Mouse (Mus musculus) megakaryocyte, embryonic 14.5 days (primary cell): ENCODE measurements around the gene Lzts3.

Experiments used
- FLI1 ChIP-seq: IDR thresholded peaks from 2 replicates; pipeline ENCODE4 v1.6.1; 2012; ENCODE audit warnings: low read length, inconsistent platforms, mixed read lengths
- GATA1 ChIP-seq: IDR thresholded peaks from 3 replicates; pipeline ENCODE4 v1.6.1; 2012; ENCODE audit warnings: mixed read lengths, low read length, inconsistent platforms, borderline replicate concordance

DNA sequence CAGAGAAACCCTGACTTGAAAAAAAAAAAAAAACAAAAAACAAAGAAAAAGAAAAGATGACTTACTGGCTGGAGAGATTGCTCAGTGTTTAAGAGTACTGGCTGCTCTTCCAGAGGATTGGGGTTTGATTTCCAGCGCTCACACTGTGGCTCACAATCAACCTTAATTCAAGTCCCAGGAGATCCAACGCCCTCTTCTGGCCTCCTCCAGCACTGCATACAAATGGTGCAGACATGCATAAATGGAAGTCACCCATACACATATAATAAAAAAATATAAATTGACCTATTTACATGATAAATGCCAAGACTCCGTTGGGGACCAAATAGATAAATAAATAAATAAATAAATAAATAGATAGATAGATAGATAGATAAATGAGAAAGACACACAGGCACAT is 14.2 kb downstream of the Lzts3 start:
- TF ChIP-seq GATA1 (no peak), FLI1 (no peak)
